Mouse (Mus musculus) bone marrow, adult 2 months (tissue): ENCODE data around the gene Mvb12b.

Source experiments
- CTCF ChIP-seq: fragments of 200-500 bp; IDR thresholded peaks from 2 replicates; pipeline ENCODE4 v1.5.1; 2011; ENCODE audit warnings: low read length, control low read depth; ENCODE audit not compliant: control insufficient read depth, insufficient read depth
- POLR2A ChIP-seq: fragments of 200-500 bp; IDR thresholded peaks from 2 replicates; pipeline ENCODE4 v1.6.1; 2011; ENCODE audit warnings: low read depth, mild to moderate bottlenecking, control low read depth, low read length, borderline replicate concordance; ENCODE audit not compliant: control insufficient read depth

- TF ChIP-seq CTCF (no peak), POLR2A (no peak)
These were observed 40.4 kb downstream of the Mvb12b start for GRCm38 (mm10) chr2:33847196-33847834.
